Mouse (Mus musculus): ENCODE measurements at regions not wholly inside any gene's neighbourhood (a gene's known extent, or its start where the extent isn't known, plus 50 kb on each side); places are given as distances from the start of the nearest gene placed in this dataset.

GRCm38 (mm10) chr11:71840635-71841443, 91.1 kb downstream of the Wscd1 start:
- TF ChIP-seq TBP (conservative IDR thresholded peaks at IDR 0.05; ENCODE audit: low read depth, low read length): no peak
- no peak for TF ChIP-seq EP300 (IDR thresholded peaks at IDR 0.05; ENCODE audit: low read length)
- TF ChIP-seq USF1 (IDR thresholded peaks at IDR 0.05; ENCODE audit: low read depth, low read length): no peak
- no peak for TF ChIP-seq CHD1 (IDR thresholded peaks at IDR 0.05; ENCODE audit: low read depth, low read length)
- TF ChIP-seq CTCF (conservative IDR thresholded peaks at IDR 0.05 in 1 of 2, IDR thresholded peaks at IDR 0.05 in 1 of 2; ENCODE audit: low read depth in 2 of 2, low read length in 2 of 2): no peak
- TF ChIP-seq RAD21 (IDR thresholded peaks at IDR 0.05; ENCODE audit: low read depth, low read length): no peak
- TF ChIP-seq NRF1 (IDR thresholded peaks at IDR 0.05; ENCODE audit: low read depth, low read length): no peak
- TF ChIP-seq POLR2A (IDR thresholded peaks at IDR 0.05; ENCODE audit: low read depth, low read length): no peak
- no peak for TF ChIP-seq MAX (IDR thresholded peaks at IDR 0.05; ENCODE audit: low read length)
- no peak for TF ChIP-seq E2F4 (IDR thresholded peaks at IDR 0.05; ENCODE audit: insufficient replicate concordance, low read depth, low read length)
- no peak for TF ChIP-seq HCFC1 (IDR thresholded peaks at IDR 0.05; ENCODE audit: low read depth, low read length)
- no peak for TF ChIP-seq POLR2AphosphoS2 (IDR thresholded peaks at IDR 0.05; ENCODE audit: low read depth, low read length)
- no peak for TF ChIP-seq MAZ (IDR thresholded peaks at IDR 0.05; ENCODE audit: low read depth, low read length)

All from CH12.LX (cell line).